Mouse (Mus musculus) midbrain, embryonic 10.5 days (tissue): ENCODE data around the gene Nme2. TPM values are rescaled to one million over a fixed set of nuclear protein-coding genes. Genes with fewer than 3 reads are reported as not detected.

Experiments
- DNase-seq: peaks from one replicate; pipeline ENCODE4 v3.0.0-alpha.2; 2017; ENCODE audit warnings: low spot score
- H3K27ac ChIP-seq: fragments of 300-500 bp; sonication (generic); replicated peaks from 2 replicates; pipeline ENCODE4 v1.5.1; 2016; ENCODE audit warnings: mild to moderate bottlenecking
- H3K27me3 ChIP-seq: fragments of 300-500 bp; sonication (generic); 2 replicates; pipeline ENCODE4 v1.6.1; 2016; ENCODE audit warnings: low read depth, mild to moderate bottlenecking; ENCODE audit not compliant: poor library complexity, severe bottlenecking
- H3K36me3 ChIP-seq: fragments of 300-500 bp; sonication (generic); 2 replicates; pipeline ENCODE4 v1.6.1; 2016; ENCODE audit warnings: mild to moderate bottlenecking, moderate library complexity
- H3K4me1 ChIP-seq: fragments of 300-500 bp; sonication (generic); 2 replicates; pipeline ENCODE4 v1.6.1; 2016
- H3K4me3 ChIP-seq: fragments of 300-500 bp; sonication (generic); 2 replicates; pipeline ENCODE4 v1.5.1; 2016; ENCODE audit warnings: mild to moderate bottlenecking, moderate library complexity
- H3K9me3 ChIP-seq: fragments of 300-500 bp; sonication (generic); replicated peaks from 2 replicates; pipeline ENCODE4 v1.6.1; 2016; ENCODE audit warnings: mild to moderate bottlenecking
- WGBS: fragments of 180-500 bp; shearing (Covaris S2); methylation state at CpG from one replicate; pipeline ENCODE4 v1.1.7; 2016; 5-methylcytosine and 5-hydroxymethylcytosine counted together
- polyA plus RNA-seq: library from polyadenylated mRNA; unstranded; fragments of >200 nt; fragmentation: Nextera tagmentation; extraction: Ambion mirVana; gene quantifications from 2 replicates; pipeline ENCODE4 v1.2.1, GENCODE M21; 2016

Nme2 gene
- 127 and 138 TPM in 2 replicates for polyA plus RNA-seq

- 7% methylated on average over 6 of the region's 6 CpGs for WGBS
- no peaks in the 10 kb centered on the region for H3K9me3 ChIP-seq
- no peaks in the 10 kb centered on the region for H3K27me3 ChIP-seq
- H3K4me1 ChIP-seq: peaks cover 50% of the 10 kb centered on the region
- peaks cover 75% of the 10 kb centered on the region for H3K36me3 ChIP-seq
- peak within 1 kb of the TSS; percentile 80 for H3K4me3 ChIP-seq
- peak within 1 kb of the TSS; percentile 93 for H3K27ac ChIP-seq
- DNase-seq: no peak
Measured at GRCm38 (mm10) chr11:93956159-93956558, at the start of gene Nme2. Gene Nme2 (minus strand): TSS chr11:93956259.

GRCm38 (mm10) chr11:94003346-94003745 lies 47.3 kb upstream of the Nme2 start:
- no peak overlapping the region for H3K4me3 ChIP-seq
- peaks cover 11% of the 10 kb centered on the region for H3K36me3 ChIP-seq
- no peaks in the 10 kb centered on the region for H3K9me3 ChIP-seq
- no peaks in the 10 kb centered on the region for H3K27me3 ChIP-seq
- no peak for DNase-seq
- 93% methylated on average over 2 of the region's 2 CpGs for WGBS
- peaks cover 3% of the 10 kb centered on the region; the same call in 1 of the 2 replicates for H3K4me1 ChIP-seq
- H3K27ac ChIP-seq: no peak overlapping the region

- peaks cover 7% of the 10 kb centered on the region for H3K36me3 ChIP-seq
- H3K4me1 ChIP-seq: peaks cover 34% of the 10 kb centered on the region
- no peak for DNase-seq
- no peak overlapping the region for H3K4me3 ChIP-seq
- H3K27me3 ChIP-seq: no peaks in the 10 kb centered on the region
- no peak overlapping the region for H3K27ac ChIP-seq
- no peaks in the 10 kb centered on the region for H3K9me3 ChIP-seq
Measured at GRCm38 (mm10) chr11:93999276-93999675, 43.2 kb upstream of the Nme2 start.

- Histone ChIP-seq H3K4me1 (peaks cover 34% of the 10 kb centered on the region), H3K27me3 (no peaks in the 10 kb centered on the region), H3K9me3 (no peaks in the 10 kb centered on the region), H3K27ac (no peak overlapping the region), H3K4me3 (peak overlapping the region; percentile 98), H3K36me3 (peaks cover under 1% of the 10 kb centered on the region)
- DNase-seq: no peak
- 43% methylated on average over 13 of the region's 13 CpGs for WGBS
Measured at GRCm38 (mm10) chr11:93997141-93997775, 41.2 kb upstream of the Nme2 start.

GRCm38 (mm10) chr11:93996306-93997140 lies 40.5 kb upstream of the Nme2 start:
- DNase-seq: no peak
- Histone ChIP-seq H3K9me3 (no peaks in the 10 kb centered on the region), H3K27me3 (no peaks in the 10 kb centered on the region), H3K4me1 (peaks cover 34% of the 10 kb centered on the region), H3K36me3 (no peaks in the 10 kb centered on the region), H3K27ac (peak overlapping the region; percentile 93), H3K4me3 (peak overlapping the region; percentile 98)
- under 1% methylated on average over 58 of the region's 58 CpGs for WGBS

GRCm38 (mm10) chr11:93995720-93996305 lies 39.8 kb upstream of the Nme2 start, which contains the start of gene Spag9:
Gene Spag9 (plus strand): TSS chr11:93996091.
- Histone ChIP-seq H3K36me3 (no peaks in the 10 kb centered on the region), H3K4me1 (peaks cover 34% of the 10 kb centered on the region), H3K27me3 (no peaks in the 10 kb centered on the region), H3K4me3 (peak within 1 kb of the TSS; percentile 98), H3K9me3 (no peaks in the 10 kb centered on the region), H3K27ac (peak within 1 kb of the TSS; percentile 93)
- DNase-seq: peak; percentile 94
- WGBS: under 1% methylated on average over 70 of the region's 70 CpGs

GRCm38 (mm10) chr11:93995111-93995719 lies 39.2 kb upstream of the Nme2 start:
- Histone ChIP-seq H3K4me3 (peak overlapping the region; percentile 98), H3K36me3 (no peaks in the 10 kb centered on the region), H3K27ac (peak overlapping the region; percentile 93), H3K4me1 (peaks cover 34% of the 10 kb centered on the region), H3K9me3 (no peaks in the 10 kb centered on the region), H3K27me3 (no peaks in the 10 kb centered on the region)
- 11% methylated on average over 15 of the region's 15 CpGs for WGBS
- DNase-seq: peak; percentile 35

- Histone ChIP-seq H3K9me3 (no peaks in the 10 kb centered on the region), H3K36me3 (no peaks in the 10 kb centered on the region), H3K4me3 (peak overlapping the region; percentile 98), H3K27ac (0 out of 2 replicates have a peak overlapping the region, but pooled peaks have one; percentile 93), H3K4me1 (peaks cover 34% of the 10 kb centered on the region), H3K27me3 (no peaks in the 10 kb centered on the region)
- DNase-seq: no peak
- WGBS: 68% methylated on average over 5 of the region's 5 CpGs
Measured at GRCm38 (mm10) chr11:93994531-93994930, 38.5 kb upstream of the Nme2 start.

GRCm38 (mm10) chr11:93988328-93989062 lies 32.4 kb upstream of the Nme2 start:
- H3K27me3 ChIP-seq: no peaks in the 10 kb centered on the region

GRCm38 (mm10) chr11:93987625-93988327 lies 31.7 kb upstream of the Nme2 start:
- Histone ChIP-seq H3K27ac (no peak overlapping the region), H3K9me3 (no peaks in the 10 kb centered on the region), H3K27me3 (no peaks in the 10 kb centered on the region), H3K4me1 (no peaks in the 10 kb centered on the region), H3K36me3 (no peaks in the 10 kb centered on the region), H3K4me3 (no peak overlapping the region)
- no peak for DNase-seq
- 76% methylated on average over 8 of the region's 8 CpGs for WGBS

More at GRCm38 (mm10) chr11:93988328-93989062, 32.4 kb upstream of the Nme2 start:
- no peak overlapping the region; the same call in 1 of the 2 replicates for H3K27ac ChIP-seq
- no peaks in the 10 kb centered on the region for H3K9me3 ChIP-seq
- WGBS: 74% methylated on average over 12 of the region's 12 CpGs
- DNase-seq: no peak
- no peak overlapping the region for H3K4me3 ChIP-seq
- no peaks in the 10 kb centered on the region for H3K4me1 ChIP-seq
- H3K36me3 ChIP-seq: no peaks in the 10 kb centered on the region

GRCm38 (mm10) chr11:93987026-93987425 lies 31.0 kb upstream of the Nme2 start:
- H3K36me3 ChIP-seq: no peaks in the 10 kb centered on the region

More at GRCm38 (mm10) chr11:93987026-93987425, 31.0 kb upstream of the Nme2 start:
- Histone ChIP-seq H3K4me1 (no peaks in the 10 kb centered on the region), H3K9me3 (no peaks in the 10 kb centered on the region), H3K27me3 (no peaks in the 10 kb centered on the region), H3K4me3 (no peak overlapping the region), H3K27ac (no peak overlapping the region)
- 89% methylated on average over 4 of the region's 4 CpGs for WGBS
- no peak for DNase-seq
